Mouse (Mus musculus) intestine, postnatal 0 days (tissue): ENCODE data around the gene Chst3. TPM values are rescaled to one million over a fixed set of nuclear protein-coding genes. Genes with fewer than 3 reads are reported as not detected.
A peak's percentile ranks its signal among the peaks of the same experiment; 100 is the strongest.
"Not testable (repeated sequence)": the region's sequence is repeated elsewhere in the genome, so short reads cannot be mapped to it uniquely, and the experiment has no call there.

ENCODE experiments used
- ATAC-seq: fragments of 200-750 bp; cut with Nextera tagmentation; 2 replicates; pipeline ENCODE4 v1.8.0; 2017; ENCODE audit warnings: mild to moderate bottlenecking, moderate TSS enrichment, moderate library complexity
- H3K27ac ChIP-seq: fragments of 300-500 bp; sonication (generic); 2 replicates; pipeline ENCODE4 v1.5.1; 2014; ENCODE audit warnings: mild to moderate bottlenecking, low read depth, low read length, moderate library complexity
- H3K27me3 ChIP-seq: fragments of 300-500 bp; sonication (generic); replicated peaks from 2 replicates; pipeline ENCODE4 v1.6.1; 2014; ENCODE audit warnings: low read length, mixed read lengths; ENCODE audit not compliant: control insufficient read depth, insufficient read depth
- H3K36me3 ChIP-seq: fragments of 300-500 bp; sonication (generic); 2 replicates; pipeline ENCODE4 v1.6.1; 2014; ENCODE audit warnings: mild to moderate bottlenecking, moderate library complexity; ENCODE audit not compliant: control insufficient read depth, insufficient read depth
- H3K4me1 ChIP-seq: fragments of 300-500 bp; sonication (generic); replicated peaks from 2 replicates; pipeline ENCODE4 v1.6.1; 2014; ENCODE audit warnings: antibody characterized with exemption, low read length, mixed read lengths; ENCODE audit not compliant: control insufficient read depth, insufficient read depth
- H3K4me2 ChIP-seq: fragments of 300-500 bp; sonication (generic); replicated peaks from 2 replicates; pipeline ENCODE4 v1.6.1; 2014; ENCODE audit warnings: low read depth, mild to moderate bottlenecking, moderate library complexity
- H3K4me3 ChIP-seq: fragments of 300-500 bp; sonication (generic); 2 replicates; pipeline ENCODE4 v1.5.1; 2014; ENCODE audit warnings: low read depth, low read length
- H3K9ac ChIP-seq: fragments of 300-500 bp; sonication (generic); 2 replicates; pipeline ENCODE4 v1.6.1; 2014; ENCODE audit warnings: mild to moderate bottlenecking, low read depth, low read length
- H3K9me3 ChIP-seq: fragments of 300-500 bp; sonication (generic); 2 replicates; pipeline ENCODE4 v1.6.1; 2016; ENCODE audit warnings: mixed run types; ENCODE audit not compliant: control insufficient read depth
- CTCF ChIP-seq: sonication (generic); IDR thresholded peaks from 2 replicates; pipeline ENCODE4 v1.5.1; 2016; ENCODE audit warnings: low read depth, mild to moderate bottlenecking, control low read depth, antibody characterized with exemption, moderate library complexity
- WGBS: fragments of 180-500 bp; shearing (Covaris S2); extraction: QIAGEN DNeasy Blood & Tissue Kit; methylation state at CpG from one replicate; pipeline ENCODE4 v1.1.7; 2014; 5-methylcytosine and 5-hydroxymethylcytosine counted together
- polyA plus RNA-seq: library from polyadenylated mRNA; unstranded; fragments of >200 nt; fragmentation: Nextera tagmentation; extraction: Ambion mirVana; gene quantifications from 2 replicates; pipeline ENCODE4 v1.2.1, GENCODE M21; 2015

Chst3 gene
- polyA plus RNA-seq, 1 experiment from 2014 or later: 0.27 TPM

DNA sequence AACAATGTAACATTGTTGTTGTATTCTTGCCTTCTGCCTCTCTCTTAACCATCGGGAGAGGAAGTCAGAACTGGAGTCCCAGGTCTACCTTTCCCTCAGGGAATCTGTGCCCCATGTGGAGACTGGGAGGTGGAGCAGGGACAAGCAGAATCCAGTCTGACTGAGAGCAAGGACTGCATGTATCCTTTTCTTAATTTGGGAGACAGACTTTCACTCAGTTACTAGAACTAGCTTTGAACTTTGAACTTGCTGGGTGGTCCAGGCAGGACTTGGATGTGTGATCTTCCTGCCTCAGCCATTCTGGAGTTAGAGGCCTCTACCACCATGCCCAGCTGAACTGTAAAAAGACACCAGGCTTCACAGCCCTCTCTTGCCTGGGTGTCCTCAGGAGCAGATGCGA lies 5.5 kb upstream of the Chst3 start:
- H3K4me1 ChIP-seq: peaks cover 5% of the 10 kb centered on the region; the same call in 1 of the 2 replicates
- peaks cover 7% of the 10 kb centered on the region; the same call in 1 of the 2 replicates for H3K27me3 ChIP-seq
- H3K9ac ChIP-seq: no peak overlapping the region
- ATAC-seq: no peak
- H3K4me3 ChIP-seq: no peak overlapping the region
- 75% methylated on average over 2 of the region's 2 CpGs for WGBS
- no peak overlapping the region for H3K27ac ChIP-seq
- no peak for TF ChIP-seq CTCF
- no peaks in the 10 kb centered on the region for H3K36me3 ChIP-seq
- no peak overlapping the region for H3K4me2 ChIP-seq
- H3K9me3 ChIP-seq: no peaks in the 10 kb centered on the region

DNA sequence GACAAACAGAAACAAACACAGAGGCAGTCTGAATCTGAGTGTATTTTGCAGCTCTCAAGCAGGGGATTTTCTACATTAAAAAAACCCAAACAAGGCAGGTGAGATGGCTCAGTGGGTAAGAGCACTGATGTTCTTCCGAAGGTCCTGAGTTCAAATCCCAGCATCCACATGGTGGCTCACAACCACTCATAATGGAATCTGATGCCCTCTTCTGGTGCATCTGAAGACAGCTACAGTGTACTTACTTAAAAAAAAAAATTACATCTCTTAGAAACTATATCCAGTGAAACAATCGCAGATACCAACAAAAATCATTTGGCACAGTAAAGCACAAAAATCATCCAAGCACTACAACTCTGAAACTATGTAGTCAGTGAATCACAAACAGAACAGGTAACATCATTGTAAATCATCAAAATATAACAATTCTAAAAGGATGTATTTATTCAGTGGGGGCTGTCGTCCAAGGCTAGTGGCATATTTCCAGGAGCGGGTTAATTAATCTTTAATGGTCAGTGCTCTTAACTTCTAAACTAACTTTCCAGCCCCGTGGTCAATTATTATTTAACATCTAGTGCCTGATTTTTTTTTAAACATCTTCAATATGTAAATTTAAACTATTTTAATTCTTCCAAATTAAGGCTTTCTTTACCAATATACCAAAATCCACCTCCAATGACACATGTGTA lies 2.7 kb upstream of the Chst3 start:
- H3K9ac ChIP-seq, H3K4me2 ChIP-seq, H3K36me3 ChIP-seq, H3K4me1 ChIP-seq, H3K4me3 ChIP-seq, H3K27ac ChIP-seq, H3K9me3 ChIP-seq, ATAC-seq: not testable (repeated sequence)
- 87% methylated on average over 5 of the region's 5 CpGs for WGBS
- peaks cover 26% of the 10 kb centered on the region for H3K27me3 ChIP-seq

DNA sequence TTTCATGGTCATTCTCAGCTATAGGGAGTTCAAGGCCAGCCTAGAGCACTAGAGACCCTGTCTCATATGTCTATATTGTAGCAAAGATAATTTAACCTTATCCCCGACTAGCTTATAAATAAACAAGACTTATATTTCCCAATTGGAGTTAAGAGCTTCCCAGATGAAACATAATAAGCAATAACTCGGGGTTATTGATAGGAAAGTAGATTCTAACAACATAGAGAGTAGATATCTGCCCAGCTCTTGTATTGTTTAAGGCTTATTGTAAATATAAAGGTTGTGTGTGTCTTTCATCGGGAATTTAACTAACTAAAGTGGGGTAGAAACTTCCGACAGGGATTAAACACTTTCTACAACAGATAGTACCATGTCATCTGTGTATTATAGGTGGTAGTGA lies 1.5 kb upstream of the Chst3 start:
- WGBS: 75% methylated on average over 4 of the region's 4 CpGs
- TF ChIP-seq CTCF: no peak
- Histone ChIP-seq H3K9ac (no peak overlapping the region), H3K4me3 (no peak overlapping the region), H3K4me1 (no peaks in the 10 kb centered on the region), H3K4me2 (no peak overlapping the region), H3K27me3 (peaks cover 26% of the 10 kb centered on the region), H3K27ac (no peak overlapping the region), H3K9me3 (no peaks in the 10 kb centered on the region), H3K36me3 (no peaks in the 10 kb centered on the region)
- no peak for ATAC-seq

DNA sequence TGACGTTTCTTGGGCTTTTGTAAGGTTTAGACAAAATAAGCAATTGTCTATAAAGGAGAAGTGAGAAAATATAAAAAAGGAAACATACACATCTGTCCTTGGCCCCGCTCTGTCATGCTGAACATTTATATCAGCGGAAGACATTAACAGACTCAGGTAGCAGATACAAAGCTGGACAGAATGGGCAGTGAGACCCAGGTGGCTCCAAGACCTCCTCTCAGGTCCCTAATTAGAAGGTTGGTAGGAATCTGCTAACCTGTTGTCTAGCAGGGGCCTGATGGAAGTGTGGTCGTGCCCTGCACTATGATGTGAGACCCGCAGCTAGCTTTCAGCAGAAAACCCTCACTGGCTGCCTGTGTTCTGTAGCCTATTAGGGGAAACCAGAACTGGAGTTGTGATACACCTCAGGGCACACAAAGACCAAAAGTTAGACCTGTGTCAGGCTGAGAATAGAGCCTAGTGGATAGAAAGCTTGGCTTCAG lies 1.0 kb upstream of the Chst3 start:
- H3K4me3 ChIP-seq: no peak overlapping the region
- H3K9me3 ChIP-seq: no peaks in the 10 kb centered on the region
- no peaks in the 10 kb centered on the region for H3K4me1 ChIP-seq
- WGBS: 84% methylated on average over 5 of the region's 5 CpGs
- H3K27me3 ChIP-seq: peaks cover 26% of the 10 kb centered on the region
- no peak overlapping the region for H3K4me2 ChIP-seq
- no peak for ATAC-seq
- TF ChIP-seq CTCF: no peak
- H3K36me3 ChIP-seq: no peaks in the 10 kb centered on the region
- H3K9ac ChIP-seq: no peak overlapping the region
- H3K27ac ChIP-seq: no peak overlapping the region

DNA sequence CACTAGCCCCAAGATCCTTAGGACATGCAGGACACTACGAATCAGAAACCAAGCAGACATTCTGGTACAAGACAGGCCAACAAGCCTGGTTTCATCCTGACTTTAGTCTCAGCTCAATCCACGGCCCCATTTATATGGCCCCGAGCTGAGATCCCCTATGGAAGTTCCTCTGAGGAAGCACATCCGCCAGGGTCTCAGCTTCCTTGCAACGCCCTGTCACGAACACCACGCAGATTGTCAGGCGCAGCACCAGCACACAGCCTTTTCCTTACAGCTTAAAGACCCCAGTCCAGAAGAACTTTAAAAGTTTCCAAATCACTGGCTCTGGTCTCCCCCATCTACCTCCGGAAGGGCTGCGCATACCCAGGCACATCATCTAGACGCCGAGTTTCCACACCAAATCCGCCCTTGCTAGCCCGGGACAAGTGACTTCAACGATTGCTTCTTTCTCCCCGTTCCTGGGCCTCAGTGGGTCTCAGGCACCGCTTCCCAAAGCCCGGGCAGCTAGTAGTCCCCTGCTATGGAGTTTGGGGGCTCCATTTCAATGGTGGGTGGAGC lies 948 bp downstream of the Chst3 start:
- 20% methylated on average over 18 of the region's 18 CpGs for WGBS
- peak overlapping the region; percentile 80 for H3K4me2 ChIP-seq
- H3K9me3 ChIP-seq: no peaks in the 10 kb centered on the region
- no peak for TF ChIP-seq CTCF
- H3K27ac ChIP-seq: peak overlapping the region; percentile 50
- no peak for ATAC-seq
- peak overlapping the region; percentile 55 for H3K4me3 ChIP-seq
- H3K9ac ChIP-seq: peak overlapping the region; percentile 46; the same call in 1 of the 2 replicates
- H3K36me3 ChIP-seq: no peaks in the 10 kb centered on the region
- peaks cover 26% of the 10 kb centered on the region for H3K27me3 ChIP-seq
- no peaks in the 10 kb centered on the region for H3K4me1 ChIP-seq

DNA sequence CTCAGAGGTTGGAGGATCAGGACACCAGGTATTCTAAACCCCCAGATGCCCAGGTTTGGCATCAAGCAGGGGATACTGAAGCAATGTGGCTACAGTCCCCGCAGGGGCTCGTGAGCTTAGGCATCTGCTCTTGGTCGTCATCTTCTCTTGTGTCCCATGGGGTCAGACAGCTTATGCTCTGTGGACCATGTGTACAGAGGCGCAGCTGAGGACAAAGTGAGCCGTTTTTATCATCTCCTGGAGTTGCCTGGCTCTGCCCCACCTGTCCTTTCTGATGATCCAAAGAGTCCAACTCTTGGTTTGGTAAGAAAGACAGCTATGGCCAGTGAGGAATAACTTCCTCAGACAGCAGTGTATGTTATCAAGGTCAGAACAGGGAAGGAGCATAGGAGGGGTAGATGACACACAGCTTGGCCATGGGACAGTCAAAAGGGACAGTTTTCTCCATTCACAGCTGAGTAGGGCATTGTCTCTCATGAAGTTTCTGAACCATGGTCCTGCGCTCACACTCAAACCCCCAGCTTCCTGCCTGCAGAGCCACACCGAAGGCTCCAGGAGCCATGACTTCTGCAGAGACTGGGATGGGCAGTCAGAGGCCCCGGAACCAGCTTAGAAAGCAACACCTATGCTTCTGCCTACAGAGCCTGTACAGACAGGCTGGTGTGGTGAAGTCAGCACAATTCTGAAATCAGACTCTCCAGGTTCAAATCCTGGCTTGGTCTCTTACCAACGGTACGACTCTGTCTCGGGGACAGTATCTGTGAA lies 2.5 kb downstream of the Chst3 start:
- 85% methylated on average over 11 of the region's 11 CpGs for WGBS
- Histone ChIP-seq H3K9me3 (no peaks in the 10 kb centered on the region), H3K9ac (no peak overlapping the region), H3K27ac (no peak overlapping the region), H3K27me3 (peaks cover 26% of the 10 kb centered on the region), H3K4me3 (no peak overlapping the region), H3K36me3 (no peaks in the 10 kb centered on the region), H3K4me2 (no peak overlapping the region), H3K4me1 (no peaks in the 10 kb centered on the region; the same call in 1 of the 2 replicates)
- no peak for TF ChIP-seq CTCF
- no peak for ATAC-seq
